ENCODE assay signal across 8 mouse cellular contexts in genomic region chr7:31049135-31049845, GRCm38 (mm10). TPM values are rescaled to one million over a fixed set of nuclear protein-coding genes. Genes with fewer than 3 reads are reported as not detected.
DNase-seq lines count a peak whose midpoint lies in the region; ATAC-seq lines count a peak whose summit lies in the region.

No protein-coding gene starts in this region.

- no peak overlapping the region for H3K4me3 ChIP-seq in kidney, embryonic 15.5 days (replicated peaks)
- H3K4me3 ChIP-seq in midbrain, embryonic 11.5 days (ENCODE audit: low read depth, low read length) = no peak overlapping the region

- no peak overlapping the region for H3K9ac ChIP-seq in kidney, embryonic 15.5 days
- no peak overlapping the region for H3K9ac ChIP-seq in midbrain, embryonic 11.5 days (ENCODE audit: low read length)

- H3K36me3 ChIP-seq in kidney, embryonic 15.5 days = no peaks in the 10 kb centered on the region
- H3K36me3 ChIP-seq in midbrain, embryonic 11.5 days (ENCODE audit: control insufficient read depth, insufficient read depth, low read length) = no peaks in the 10 kb centered on the region

- no peak for ATAC-seq in kidney, embryonic 15.5 days (replicated peaks; ENCODE audit: low FRiP score)
- ATAC-seq in midbrain, embryonic 11.5 days (ENCODE audit: low FRiP score) = no peak
- no peak for ATAC-seq in inflammation-experienced regulatory T-cells, adult 6 months

- peaks cover 70% of the 10 kb centered on the region for H3K27me3 ChIP-seq in kidney, embryonic 15.5 days
- H3K27me3 ChIP-seq in midbrain, embryonic 11.5 days (ENCODE audit: control insufficient read depth, insufficient read depth, low read length) = peaks cover 50% of the 10 kb centered on the region

- no peak overlapping the region for H3K27ac ChIP-seq in kidney, embryonic 15.5 days
- H3K27ac ChIP-seq in midbrain, embryonic 11.5 days (ENCODE audit: low read depth, low read length) = no peak overlapping the region

- no peak for DNase-seq in kidney, postnatal 14 days
- peak; percentile 81 for DNase-seq in cerebellum, adult 9-10 months
- DNase-seq in frontal cortex, postnatal 36 days (ENCODE audit: low spot score in 2 of 2) = peak; percentile 54 to 62
- DNase-seq in midbrain, embryonic 11.5 days (ENCODE audit: low spot score, missing footprints) = no peak
- no peak for DNase-seq in urinary bladder, postnatal 14 days (ENCODE audit: low spot score)
- DNase-seq in gastrocnemius, postnatal 36 days = no peak

- H3K4me2 ChIP-seq in kidney, embryonic 15.5 days = peak overlapping the region; percentile 59
- H3K4me2 ChIP-seq in midbrain, embryonic 11.5 days = peak overlapping the region; percentile 36; the same call in 1 of the 2 replicates

- peaks cover 49% of the 10 kb centered on the region for H3K4me1 ChIP-seq in kidney, embryonic 15.5 days
- peaks cover 29% of the 10 kb centered on the region for H3K4me1 ChIP-seq in midbrain, embryonic 11.5 days (ENCODE audit: control insufficient read depth, insufficient read depth, low read length)

- 17% methylated on average over 5 of the region's 5 CpGs for WGBS in kidney, embryonic 15.5 days
- 16% methylated on average over 5 of the region's 5 CpGs for WGBS in midbrain, embryonic 11.5 days

- H3K9me3 ChIP-seq in kidney, embryonic 15.5 days (replicated peaks) = no peaks in the 10 kb centered on the region
- H3K9me3 ChIP-seq in midbrain, embryonic 11.5 days (ENCODE audit: control insufficient read depth, low read length) = no peaks in the 10 kb centered on the region

- intact Hi-C loops in gastrocnemius, postnatal 36 days (cut with DNase I) = no loop called here

RNA-seq across cellular contexts. Expression of gene Fxyd7, which starts 2.0 kb away (rescaled TPM):
- 8.2 and 11.2 TPM in 2 replicates for polyA plus RNA-seq in kidney, embryonic 15.5 days (2015; fragmentation: Nextera tagmentation; extraction: Ambion mirVana)
- 5.4 and 6.2 TPM in 2 replicates for polyA plus RNA-seq in midbrain, embryonic 11.5 days (2014; fragmentation: Nextera tagmentation; extraction: Ambion mirVana)
- not detected for polyA plus RNA-seq in inflammation-experienced regulatory T-cells, adult 6 months (2017; shearing (Covaris generic))
- total RNA-seq in gastrocnemius, postnatal 36 days (2021) = 1 to 10 TPM; 1.7 to 1.8 TPM

RNA-seq across cellular contexts. Expression of gene Fxyd5, which starts 7.0 kb away (rescaled TPM):
- polyA plus RNA-seq in kidney, embryonic 15.5 days (2015; fragmentation: Nextera tagmentation; extraction: Ambion mirVana) = 30.6 and 35.0 TPM in 2 replicates
- polyA plus RNA-seq in midbrain, embryonic 11.5 days (2014; fragmentation: Nextera tagmentation; extraction: Ambion mirVana) = 11.3 and 12.6 TPM in 2 replicates
- polyA plus RNA-seq in inflammation-experienced regulatory T-cells, adult 6 months (2017; shearing (Covaris generic)) = 1,000 to 10,000 TPM; 1,847 to 2,152 (median 2,080) TPM
- total RNA-seq in gastrocnemius, postnatal 36 days (2021) = 10 to 100 TPM in 1 of 2 experiments, 1 to 10 TPM in 1; 9.6 to 11.3 TPM

RNA-seq across cellular contexts. Expression of gene Fxyd1, which starts 7.7 kb away (rescaled TPM):
- 50.8 and 57.9 TPM in 2 replicates for polyA plus RNA-seq in kidney, embryonic 15.5 days (2015; fragmentation: Nextera tagmentation; extraction: Ambion mirVana)
- 4.8 and 5.4 TPM in 2 replicates for polyA plus RNA-seq in midbrain, embryonic 11.5 days (2014; fragmentation: Nextera tagmentation; extraction: Ambion mirVana)
- under 1 TPM in 1 of 3 experiments, not detected in 2; 0.85 TPM for polyA plus RNA-seq in inflammation-experienced regulatory T-cells, adult 6 months (2017; shearing (Covaris generic))
- total RNA-seq in gastrocnemius, postnatal 36 days (2021) = 1,000 to 10,000 TPM in 1 of 2 experiments, 100 to 1,000 TPM in 1; 991 to 1,156 TPM

RNA-seq across cellular contexts. Expression of gene Lgi4, which starts 9.9 kb away (rescaled TPM):
- 0.34 and 0.44 TPM in 2 replicates for polyA plus RNA-seq in kidney, embryonic 15.5 days (2015; fragmentation: Nextera tagmentation; extraction: Ambion mirVana)
- polyA plus RNA-seq in midbrain, embryonic 11.5 days (2014; fragmentation: Nextera tagmentation; extraction: Ambion mirVana) = 0.58 and 0.85 TPM in 2 replicates
- under 1 TPM in 2 of 3 experiments, not detected in 1; 0.09 to 0.13 TPM for polyA plus RNA-seq in inflammation-experienced regulatory T-cells, adult 6 months (2017; shearing (Covaris generic))
- total RNA-seq in gastrocnemius, postnatal 36 days (2021) = 1 to 10 TPM; 2.5 to 4.4 TPM

RNA-seq across cellular contexts. Expression of gene Fxyd3, which starts 27.2 kb away (rescaled TPM):
- polyA plus RNA-seq in kidney, embryonic 15.5 days (2015; fragmentation: Nextera tagmentation; extraction: Ambion mirVana) = 14.3 and 14.8 TPM in 2 replicates
- polyA plus RNA-seq in midbrain, embryonic 11.5 days (2014; fragmentation: Nextera tagmentation; extraction: Ambion mirVana) = 1.8 and 2.3 TPM in 2 replicates
- polyA plus RNA-seq in inflammation-experienced regulatory T-cells, adult 6 months (2017; shearing (Covaris generic)) = under 1 TPM in 1 of 3 experiments, not detected in 2; 0.18 TPM
- under 1 TPM; 0.77 to 0.96 TPM for total RNA-seq in gastrocnemius, postnatal 36 days (2021)

Comparison
In these comparisons a context has a peak if more than half of its experiments do, and no peak if none do; other contexts are left out.
1. DNase-seq: peak in cerebellum, adult 9-10 months (single experiment) and frontal cortex, postnatal 36 days (2 of 2); none in kidney, postnatal 14 days (single experiment), midbrain, embryonic 11.5 days (single experiment), urinary bladder, postnatal 14 days (single experiment) and gastrocnemius, postnatal 36 days (0 of 2).
2. RNA of gene Fxyd5, which starts 7.0 kb away (polyA plus RNA-seq): 1,847 to 2,152 TPM in inflammation-experienced regulatory T-cells, adult 6 months; 30.6 to 35.0 TPM in kidney, embryonic 15.5 days and 11.3 to 12.6 TPM in midbrain, embryonic 11.5 days; every median in the first group is over 10 times any median in the second.